Mouse (Mus musculus) hindbrain, embryonic 10.5 days (tissue): Measurements from ENCODE around the gene Ube2n. TPM values are rescaled to one million over a fixed set of nuclear protein-coding genes. Genes with fewer than 3 reads are reported as not detected.
A peak's percentile ranks its signal among the peaks of the same experiment; 100 is the strongest.
"Not testable (repeated sequence)": the region's sequence is repeated elsewhere in the genome, so short reads cannot be mapped to it uniquely, and the experiment has no call there.

Source experiments
- DNase-seq: peaks from one replicate; pipeline ENCODE4 v3.0.0-alpha.2; 2017; ENCODE audit warnings: low spot score
- H3K27ac ChIP-seq: fragments of 300-500 bp; sonication (generic); 2 replicates; pipeline ENCODE4 v1.5.1; 2016; ENCODE audit warnings: mild to moderate bottlenecking, moderate library complexity
- H3K27me3 ChIP-seq: fragments of 300-500 bp; sonication (generic); 2 replicates; pipeline ENCODE4 v1.6.1; 2016; ENCODE audit warnings: mild to moderate bottlenecking; ENCODE audit not compliant: poor library complexity, insufficient read depth, severe bottlenecking
- H3K36me3 ChIP-seq: fragments of 300-500 bp; sonication (generic); 2 replicates; pipeline ENCODE4 v1.6.1; 2016; ENCODE audit warnings: mild to moderate bottlenecking, moderate library complexity
- H3K4me1 ChIP-seq: fragments of 300-500 bp; sonication (generic); replicated peaks from 2 replicates; pipeline ENCODE4 v1.6.1; 2016; ENCODE audit warnings: mild to moderate bottlenecking
- H3K4me3 ChIP-seq: fragments of 300-500 bp; sonication (generic); 2 replicates; pipeline ENCODE4 v1.5.1; 2016; ENCODE audit warnings: mild to moderate bottlenecking, moderate library complexity
- H3K9me3 ChIP-seq: fragments of 300-500 bp; sonication (generic); 2 replicates; pipeline ENCODE4 v1.6.1; 2016; ENCODE audit warnings: mild to moderate bottlenecking, moderate library complexity
- WGBS: fragments of 180-500 bp; shearing (Covaris S2); methylation state at CpG from one replicate; pipeline ENCODE4 v1.1.7; 2016; 5-methylcytosine and 5-hydroxymethylcytosine counted together
- polyA plus RNA-seq: library from polyadenylated mRNA; unstranded; fragments of >200 nt; fragmentation: Nextera tagmentation; extraction: Ambion mirVana; gene quantifications from 2 replicates; pipeline ENCODE4 v1.2.1, GENCODE M21; 2016

Gene Ube2n
- polyA plus RNA-seq, 1 experiment from 2014 or later = 422 TPM

DNA sequence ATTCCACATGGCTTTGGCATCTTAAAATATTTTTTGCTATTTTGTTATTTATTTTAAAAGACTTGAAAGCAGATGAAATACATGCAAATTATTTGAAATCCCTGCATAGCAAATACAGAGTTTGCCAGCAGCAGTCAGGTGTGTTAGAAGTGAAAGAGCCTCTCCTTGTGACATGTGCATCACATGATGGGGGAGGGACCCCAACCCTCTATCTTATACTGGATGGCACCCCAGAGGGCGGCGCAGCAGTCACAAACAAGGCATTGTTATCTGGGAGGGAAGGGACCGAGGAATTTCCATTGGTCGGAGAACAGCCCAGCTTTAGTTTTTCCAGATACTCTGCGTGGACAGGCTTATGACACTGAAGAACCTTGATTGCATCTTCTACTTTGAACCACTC, 34.1 kb downstream of the Ube2n start:
- H3K27me3 ChIP-seq, H3K27ac ChIP-seq, H3K4me3 ChIP-seq, H3K4me1 ChIP-seq, DNase-seq, H3K9me3 ChIP-seq: not testable (repeated sequence)
- 57% methylated on average over 5 of the region's 5 CpGs for WGBS
- H3K36me3 ChIP-seq = peaks cover 85% of the 10 kb centered on the region

- Histone ChIP-seq H3K4me1 (no peaks in the 10 kb centered on the region), H3K36me3 (peaks cover 85% of the 10 kb centered on the region), H3K4me3 (no peak overlapping the region), H3K27ac (no peak overlapping the region), H3K9me3 (no peaks in the 10 kb centered on the region), H3K27me3 (no peaks in the 10 kb centered on the region)
- DNase-seq = no peak
- WGBS = 67% methylated on average over 1 of the region's 1 CpGs
Observed at GRCm38 (mm10) chr10:95550506-95550905, 35.6 kb downstream of the Ube2n start.

DNA sequence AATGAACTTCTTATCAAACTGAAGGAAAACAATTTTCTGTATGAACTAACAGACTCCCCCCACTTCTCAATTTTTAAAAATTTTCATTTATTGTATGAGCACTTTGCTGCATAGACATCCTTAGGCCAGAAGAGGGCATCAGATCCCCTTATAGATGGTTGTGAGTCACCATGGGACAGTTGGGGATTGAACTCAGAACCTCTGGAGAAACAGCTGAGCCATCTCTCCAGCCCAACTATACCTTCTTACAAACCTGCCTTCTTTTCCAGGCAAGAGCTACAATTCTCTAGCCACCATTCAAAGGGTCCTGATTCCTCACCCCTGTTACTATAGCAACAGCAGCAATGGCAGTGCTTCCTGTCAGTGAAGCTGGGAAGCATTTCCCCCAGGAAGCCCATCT, 36.8 kb downstream of the Ube2n start:
- H3K4me1 ChIP-seq = no peaks in the 10 kb centered on the region
- peaks cover 81% of the 10 kb centered on the region for H3K36me3 ChIP-seq
- DNase-seq = no peak

GRCm38 (mm10) chr10:95552326-95552725, 37.4 kb downstream of the Ube2n start:
- DNase-seq = no peak
- no peaks in the 10 kb centered on the region for H3K27me3 ChIP-seq
- no peak overlapping the region for H3K27ac ChIP-seq
- no peak overlapping the region for H3K4me3 ChIP-seq
- no peaks in the 10 kb centered on the region for H3K4me1 ChIP-seq
- peaks cover 77% of the 10 kb centered on the region for H3K36me3 ChIP-seq
- WGBS = 61% methylated on average over 3 of the region's 3 CpGs
- H3K9me3 ChIP-seq = no peaks in the 10 kb centered on the region

More for the DNA sequence above, 36.8 kb downstream of the Ube2n start:
- H3K4me3 ChIP-seq = no peak overlapping the region
- no peaks in the 10 kb centered on the region for H3K9me3 ChIP-seq
- H3K27me3 ChIP-seq = no peaks in the 10 kb centered on the region
- H3K27ac ChIP-seq = no peak overlapping the region

GRCm38 (mm10) chr10:95555866-95556265, 40.9 kb downstream of the Ube2n start:
- Histone ChIP-seq H3K27ac (no peak overlapping the region), H3K27me3 (no peaks in the 10 kb centered on the region), H3K36me3 (peaks cover 75% of the 10 kb centered on the region), H3K4me1 (peaks cover 18% of the 10 kb centered on the region; the same call in 1 of the 2 replicates), H3K9me3 (no peaks in the 10 kb centered on the region), H3K4me3 (no peak overlapping the region)
- 85% methylated on average over 11 of the region's 11 CpGs for WGBS
- DNase-seq = no peak

- 85% methylated on average over 5 of the region's 5 CpGs for WGBS
- no peak overlapping the region for H3K4me3 ChIP-seq
- DNase-seq = no peak
- no peak overlapping the region for H3K27ac ChIP-seq
- no peaks in the 10 kb centered on the region for H3K9me3 ChIP-seq
- peaks cover 30% of the 10 kb centered on the region for H3K4me1 ChIP-seq
- H3K27me3 ChIP-seq = no peaks in the 10 kb centered on the region
- H3K36me3 ChIP-seq = peaks cover 65% of the 10 kb centered on the region
Observed at GRCm38 (mm10) chr10:95557337-95557828, 42.4 kb downstream of the Ube2n start.

DNA sequence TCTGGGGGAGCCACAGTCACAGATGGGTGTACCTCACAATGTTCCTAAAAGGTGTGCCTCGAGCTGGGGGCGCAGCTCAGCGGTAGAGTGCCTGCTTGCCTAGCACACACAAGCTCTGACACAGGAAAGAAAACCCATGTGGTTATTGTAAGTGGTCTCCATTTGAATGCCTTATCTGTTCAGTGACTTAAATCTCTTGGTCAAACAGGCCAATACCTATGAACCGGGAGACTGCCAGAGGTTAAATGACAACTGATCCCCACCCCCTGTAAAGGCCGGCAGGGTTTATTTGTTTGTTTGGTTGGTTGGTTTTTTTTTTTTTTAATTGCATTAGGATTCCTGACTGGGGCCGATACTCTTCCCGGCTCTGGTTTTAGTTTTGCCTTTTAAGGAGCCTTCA, 44.5 kb downstream of the Ube2n start:
- no peak overlapping the region for H3K27ac ChIP-seq
- WGBS = 73% methylated on average over 7 of the region's 7 CpGs
- H3K4me1 ChIP-seq = peaks cover 37% of the 10 kb centered on the region
- H3K9me3 ChIP-seq = no peaks in the 10 kb centered on the region
- H3K27me3 ChIP-seq = no peaks in the 10 kb centered on the region
- DNase-seq = no peak
- H3K4me3 ChIP-seq = no peak overlapping the region
- peaks cover 49% of the 10 kb centered on the region for H3K36me3 ChIP-seq

GRCm38 (mm10) chr10:95560394-95560983, 45.5 kb downstream of the Ube2n start:
- WGBS = 91% methylated on average over 9 of the region's 9 CpGs
- no peaks in the 10 kb centered on the region for H3K27me3 ChIP-seq

GRCm38 (mm10) chr10:95561616-95562015, 46.7 kb downstream of the Ube2n start:
- H3K4me1 ChIP-seq = peaks cover 50% of the 10 kb centered on the region
- H3K9me3 ChIP-seq = no peaks in the 10 kb centered on the region
- H3K4me3 ChIP-seq = peak overlapping the region; percentile 94
- peaks cover 30% of the 10 kb centered on the region for H3K36me3 ChIP-seq
- H3K27ac ChIP-seq = no peak overlapping the region
- H3K27me3 ChIP-seq = no peaks in the 10 kb centered on the region
- no peak for DNase-seq
- 68% methylated on average over 7 of the region's 7 CpGs for WGBS

More at GRCm38 (mm10) chr10:95560394-95560983, 45.5 kb downstream of the Ube2n start:
- DNase-seq = no peak
- Histone ChIP-seq H3K9me3 (no peaks in the 10 kb centered on the region), H3K36me3 (peaks cover 39% of the 10 kb centered on the region), H3K4me1 (peaks cover 45% of the 10 kb centered on the region), H3K4me3 (peak overlapping the region; percentile 21; the same call in 1 of the 2 replicates), H3K27ac (no peak overlapping the region)

DNA sequence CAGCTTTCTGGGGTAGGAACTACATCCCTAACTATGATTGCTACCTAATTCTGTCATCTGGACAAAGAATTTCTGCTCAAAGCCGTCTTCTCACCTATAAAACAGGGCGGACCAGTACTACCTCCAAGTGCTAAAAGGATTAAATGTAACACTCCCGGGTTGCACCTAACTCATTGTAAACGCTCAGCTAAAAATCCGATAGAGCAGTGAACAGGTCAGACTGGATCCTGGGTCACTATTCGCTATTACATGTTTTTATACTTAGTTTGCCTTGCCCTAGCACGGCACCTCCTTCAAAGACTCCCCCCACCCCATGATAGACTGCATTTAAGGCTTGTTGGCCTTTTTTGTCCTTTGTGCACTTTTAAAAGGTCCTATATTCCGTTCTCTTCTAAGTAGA, 47.5 kb downstream of the Ube2n start:
- no peaks in the 10 kb centered on the region for H3K9me3 ChIP-seq
- H3K27me3 ChIP-seq = no peaks in the 10 kb centered on the region
- peaks cover 28% of the 10 kb centered on the region for H3K36me3 ChIP-seq
- H3K27ac ChIP-seq = peak overlapping the region; percentile 98
- peaks cover 52% of the 10 kb centered on the region for H3K4me1 ChIP-seq
- no peak for DNase-seq
- WGBS = 15% methylated on average over 8 of the region's 8 CpGs
- H3K4me3 ChIP-seq = peak overlapping the region; percentile 94

GRCm38 (mm10) chr10:95562859-95563841, 48.2 kb downstream of the Ube2n start:
- DNase-seq = peak; percentile 70
- H3K4me1 ChIP-seq = peaks cover 58% of the 10 kb centered on the region
- H3K9me3 ChIP-seq = no peaks in the 10 kb centered on the region
- peak overlapping the region; percentile 94 for H3K4me3 ChIP-seq
- peaks cover 21% of the 10 kb centered on the region for H3K36me3 ChIP-seq
- 1% methylated on average over 65 of the region's 65 CpGs for WGBS
- H3K27ac ChIP-seq = peak overlapping the region; percentile 98
- no peaks in the 10 kb centered on the region for H3K27me3 ChIP-seq

DNA sequence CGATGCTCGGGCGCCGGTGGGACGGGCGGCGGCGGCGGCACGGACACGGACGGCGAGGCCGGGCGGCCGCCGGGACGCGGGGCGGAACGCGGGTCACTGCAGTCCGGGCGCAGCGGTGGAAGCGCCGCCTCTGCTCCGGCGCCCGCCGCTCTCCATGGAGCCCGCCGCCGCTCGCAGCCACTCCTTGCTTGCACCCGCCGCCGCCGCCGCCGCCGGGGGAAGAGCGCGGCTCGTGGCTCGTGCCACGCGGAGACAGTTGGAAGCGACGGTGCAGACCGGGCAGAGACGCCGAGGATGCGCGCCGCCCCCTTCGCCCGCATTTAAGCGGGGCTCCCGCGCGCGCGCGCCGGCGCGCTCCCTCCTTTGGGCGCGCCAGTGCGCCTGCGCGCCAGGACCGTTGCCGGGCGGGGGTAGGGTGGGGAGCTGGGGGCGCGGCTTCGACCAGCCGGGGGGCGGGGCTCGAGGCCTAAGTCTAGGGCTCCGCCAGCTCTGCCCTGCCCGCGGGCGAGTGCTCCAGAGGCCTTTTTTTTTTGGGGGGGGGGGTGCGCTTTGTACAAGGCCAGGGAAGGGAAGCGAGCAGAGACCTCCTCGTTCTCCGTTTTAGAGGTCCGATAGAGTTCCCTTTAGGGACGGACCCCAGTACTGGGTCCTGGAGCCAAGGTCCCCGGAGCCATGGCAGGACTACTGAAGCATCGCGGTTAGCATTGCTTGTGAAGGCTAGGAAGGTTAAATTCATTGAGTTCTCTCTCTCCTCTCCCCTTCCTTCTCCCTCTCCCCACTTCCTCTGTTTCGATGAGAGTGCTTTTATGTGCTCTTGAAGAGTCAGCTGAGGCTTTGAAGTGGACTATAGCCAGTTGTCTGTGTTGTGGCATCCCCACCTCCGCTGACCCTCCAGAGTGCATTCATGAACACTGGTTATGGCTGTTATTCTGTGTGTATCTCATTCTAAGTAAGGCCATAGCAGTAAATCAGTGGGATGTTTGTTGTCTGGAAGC, 49.2 kb downstream of the Ube2n start, which contains the start of gene Nudt4:
TSS of gene Nudt4 (minus strand) at position 296 of the 995 bp plus-strand sequence.
- H3K27me3 ChIP-seq = no peaks in the 10 kb centered on the region
- H3K4me3 ChIP-seq = peak within 1 kb of the TSS; percentile 94
- peak; percentile 91 for DNase-seq
- peak within 1 kb of the TSS; percentile 98 for H3K27ac ChIP-seq
- H3K36me3 ChIP-seq = peaks cover 12% of the 10 kb centered on the region
- WGBS = 2% methylated on average over 95 of the region's 97 CpGs
- H3K9me3 ChIP-seq = no peaks in the 10 kb centered on the region
- peaks cover 53% of the 10 kb centered on the region for H3K4me1 ChIP-seq
